ENCODE assay signal across 23 mouse cellular contexts in the genomic region with DNA sequence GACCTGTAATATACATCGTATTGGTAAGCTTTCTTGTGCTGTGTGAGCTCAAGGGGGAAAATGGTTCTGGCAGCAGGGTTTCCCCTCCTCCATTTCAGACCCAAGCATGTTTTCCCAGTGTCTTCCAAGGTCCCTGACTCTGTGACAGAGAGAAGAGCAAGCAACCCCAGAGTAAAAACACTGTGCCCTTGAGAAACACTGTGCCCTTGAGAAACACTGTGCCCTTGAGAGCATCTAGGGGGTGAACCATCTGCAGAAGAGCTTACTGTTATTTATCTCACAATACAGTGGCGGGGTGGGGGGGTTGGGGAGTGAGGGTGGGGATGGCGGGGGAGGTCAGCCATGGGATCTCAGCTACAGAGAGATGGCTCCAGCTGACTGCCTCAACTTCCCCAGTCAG.
DNase-seq lines count a peak whose midpoint lies in the region; ATAC-seq lines count a peak whose summit lies in the region.
"Had no signal": no experiment of that assay in that cellular context is flagged by ENCODE, and none has a peak within 500 bp of the region (broad histone marks: within the 10 kb centered on the region; RNA-seq: fewer than 3 reads in every experiment).

No protein-coding gene starts in this region.

- WGBS in midbrain, embryonic 14.5 days: 81% methylated on average over 3 of the region's 3 CpGs

- no peak for ATAC-seq in midbrain, embryonic 14.5 days (ENCODE audit: low FRiP score, low TSS enrichment)
- ATAC-seq: activated CD4-positive, CD25-positive, alpha-beta regulatory T cell, adult 4 months; CD4-positive, CD25-positive, alpha-beta regulatory T cell, adult 4 months; forebrain, embryonic 13.5 days; forebrain, embryonic 15.5 days; forebrain, postnatal 0 days; Patski had no signal

- no peaks in the 10 kb centered on the region for H3K4me1 ChIP-seq in midbrain, embryonic 14.5 days (ENCODE audit: control insufficient read depth, insufficient read depth, low read length)
- H3K4me1 ChIP-seq: forebrain, embryonic 13.5 days; forebrain, embryonic 15.5 days had no signal

- no peak overlapping the region for H3K4me3 ChIP-seq in midbrain, embryonic 14.5 days (replicated peaks; ENCODE audit: low read depth, low read length)
- H3K4me3 ChIP-seq: embryonic facial prominence, embryonic 10.5 days; embryonic facial prominence, embryonic 12.5 days; forebrain, embryonic 13.5 days; forebrain, embryonic 15.5 days had no signal

- no peak overlapping the region for H3K4me2 ChIP-seq in midbrain, embryonic 14.5 days (ENCODE audit: low read length)
- H3K4me2 ChIP-seq: embryonic facial prominence, embryonic 12.5 days; forebrain, embryonic 13.5 days; forebrain, embryonic 15.5 days had no signal

- DNase-seq in adrenal gland, adult (ENCODE audit: inconsistent age in 2 of 2, low spot score in 1 of 2): peak; percentile 37 to 73
- no peak for DNase-seq in adrenal gland, postnatal 4 days (ENCODE audit: low spot score in 2 of 2)
- peak; percentile 42 for DNase-seq in adrenal gland, adult 8-10 months
- DNase-seq in adrenal gland, adult 18-20 months (ENCODE audit: low spot score in 2 of 2): no peak
- peak; percentile 38 for DNase-seq in ovary, postnatal 36 days (ENCODE audit: low spot score)
- DNase-seq in ovary, postnatal 10 days (ENCODE audit: low spot score): no peak
- peak; percentile 16 for DNase-seq in adrenal gland, postnatal 10 days
- no peak for DNase-seq in midbrain, embryonic 14.5 days
- DNase-seq: B cell, adult 2 months; cerebellum, adult 11-12 months; cerebellum, adult 2 months; cerebellum, adult 9-10 months; cerebellum, postnatal 10 days; cerebellum, postnatal 25 days; forebrain, postnatal 0 days had no signal

- H3K36me3 ChIP-seq in midbrain, embryonic 14.5 days (ENCODE audit: control insufficient read depth, insufficient read depth, low read length): 0 out of 2 replicates have a peak, but pooled peaks cover 2% of the 10 kb centered on the region

- no peak overlapping the region for H3K9ac ChIP-seq in midbrain, embryonic 14.5 days (replicated peaks; ENCODE audit: low read length)
- H3K9ac ChIP-seq: embryonic facial prominence, embryonic 12.5 days; forebrain, embryonic 13.5 days; forebrain, embryonic 15.5 days; forebrain, postnatal 0 days had no signal

- 0 out of 2 replicates have a peak, but pooled peaks cover 2% of the 10 kb centered on the region for H3K9me3 ChIP-seq in midbrain, embryonic 14.5 days (ENCODE audit: control insufficient read depth, low read length)
- H3K9me3 ChIP-seq: embryonic facial prominence, embryonic 10.5 days; embryonic facial prominence, embryonic 12.5 days; forebrain, embryonic 15.5 days had no signal

- H3K27me3 ChIP-seq in midbrain, embryonic 14.5 days (ENCODE audit: control insufficient read depth, insufficient read depth, low read length): no peaks in the 10 kb centered on the region
- H3K27me3 ChIP-seq: CH12.LX; embryonic facial prominence, embryonic 12.5 days; forebrain, embryonic 13.5 days; forebrain, embryonic 15.5 days; Patski had no signal

- H3K27ac ChIP-seq in midbrain, embryonic 14.5 days (replicated peaks; ENCODE audit: low read depth, low read length): no peak overlapping the region
- H3K27ac ChIP-seq: embryonic facial prominence, embryonic 10.5 days; embryonic facial prominence, embryonic 12.5 days; forebrain, embryonic 13.5 days; forebrain, embryonic 15.5 days had no signal

Comparison
In these comparisons a context has a peak if more than half of its experiments do, and no peak if none do; other contexts are left out.
1. DNase-seq: peak in adrenal gland, adult (2 of 2), adrenal gland, adult 8-10 months (single experiment), ovary, postnatal 36 days (single experiment) and adrenal gland, postnatal 10 days (single experiment); none in adrenal gland, postnatal 4 days (0 of 2), adrenal gland, adult 18-20 months (0 of 2), ovary, postnatal 10 days (single experiment) and midbrain, embryonic 14.5 days (single experiment).